Mouse (Mus musculus) gastrocnemius, adult 18-20 months (tissue): ENCODE data around the gene Tbc1d22a. TPM values are rescaled to one million over a fixed set of nuclear protein-coding genes. Genes with fewer than 3 reads are reported as not detected.
A peak's percentile ranks its signal among the peaks of the same experiment; 100 is the strongest.
"Not testable (repeated sequence)": the region's sequence is repeated elsewhere in the genome, so short reads cannot be mapped to it uniquely, and the experiment has no call there.

Source experiments
- DNase-seq: peaks from one replicate; pipeline ENCODE4 v3.0.0; 2021; ENCODE audit warnings: low spot score
- total RNA-seq, 2 experiments: library from RNA; stranded (reverse); gene quantifications; 2 replicates each; pipeline ENCODE4 v1.2.3; 2021

Gene Tbc1d22a
- total RNA-seq, 2 experiments from 2014 or later, result 15.6 to 17.1 TPM

GRCm38 (mm10) chr15:86201696-86202330 is 12.4 kb upstream of the Tbc1d22a start:
- DNase-seq, result no peak

- DNase-seq, result no peak
These were observed 11.6 kb upstream of the Tbc1d22a start for GRCm38 (mm10) chr15:86202640-86203039.

- DNase-seq, result no peak
These were observed 10.9 kb upstream of the Tbc1d22a start for GRCm38 (mm10) chr15:86203292-86203793.

GRCm38 (mm10) chr15:86203942-86204561 is 10.2 kb upstream of the Tbc1d22a start:
- DNase-seq, result peak; percentile 42

DNA sequence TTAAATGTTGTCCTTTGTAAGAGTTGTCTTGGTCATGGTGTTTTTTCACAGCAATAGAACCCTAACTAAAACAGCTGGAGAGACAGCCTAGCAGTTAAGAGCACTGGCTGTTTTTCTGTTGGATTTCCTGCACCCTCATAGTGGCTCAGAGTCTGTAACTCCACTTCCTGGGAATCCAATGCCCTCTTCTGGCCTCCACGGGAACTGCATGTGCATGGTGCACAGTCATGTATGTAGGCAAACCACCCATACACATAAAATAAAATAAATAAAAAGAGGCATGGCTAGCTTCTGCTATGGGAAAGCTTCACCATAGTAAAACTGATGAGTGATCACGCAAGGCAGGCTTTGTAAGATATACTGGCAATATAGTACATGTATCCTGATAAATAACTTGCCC is 9.0 kb upstream of the Tbc1d22a start:
- peak; percentile 54 for DNase-seq

DNA sequence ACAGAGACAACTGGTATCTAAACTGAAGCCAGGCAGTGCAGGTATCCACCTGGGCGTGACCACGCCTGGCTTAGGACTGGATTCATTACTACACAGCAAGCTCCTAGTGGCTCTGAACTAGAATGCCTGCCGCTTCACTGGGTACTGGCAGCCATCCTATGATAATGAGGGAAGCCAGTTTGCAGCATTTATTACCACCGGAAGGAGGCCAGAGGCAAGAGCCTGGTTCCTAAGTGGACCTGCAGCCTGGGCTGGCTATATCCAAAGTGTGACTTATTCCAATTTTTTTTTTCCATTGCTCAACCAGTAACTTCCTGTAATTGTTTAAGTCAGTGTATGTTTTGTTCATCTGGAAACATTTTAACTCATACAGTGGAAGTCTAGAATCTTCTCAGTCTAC is 7.9 kb upstream of the Tbc1d22a start:
- no peak for DNase-seq

DNA sequence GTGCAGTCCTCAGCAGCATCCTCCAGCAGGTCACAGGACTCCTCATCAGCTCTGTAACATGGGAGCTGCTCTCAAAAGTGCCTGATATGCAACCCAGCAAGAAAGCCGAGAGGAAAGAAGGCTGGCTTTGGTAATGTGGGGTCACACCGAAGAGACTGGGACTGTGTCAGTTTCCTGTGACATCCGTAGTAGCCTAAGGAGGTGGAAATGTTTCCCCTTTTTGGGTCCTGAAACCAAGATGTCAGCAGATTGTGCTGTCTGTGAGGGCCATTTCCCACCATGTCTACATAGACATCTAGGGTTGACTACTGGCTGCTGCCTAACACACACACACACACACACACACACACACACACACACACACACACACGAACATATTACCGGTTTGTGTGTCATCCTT is 2.1 kb upstream of the Tbc1d22a start:
- not testable (repeated sequence) for DNase-seq

DNA sequence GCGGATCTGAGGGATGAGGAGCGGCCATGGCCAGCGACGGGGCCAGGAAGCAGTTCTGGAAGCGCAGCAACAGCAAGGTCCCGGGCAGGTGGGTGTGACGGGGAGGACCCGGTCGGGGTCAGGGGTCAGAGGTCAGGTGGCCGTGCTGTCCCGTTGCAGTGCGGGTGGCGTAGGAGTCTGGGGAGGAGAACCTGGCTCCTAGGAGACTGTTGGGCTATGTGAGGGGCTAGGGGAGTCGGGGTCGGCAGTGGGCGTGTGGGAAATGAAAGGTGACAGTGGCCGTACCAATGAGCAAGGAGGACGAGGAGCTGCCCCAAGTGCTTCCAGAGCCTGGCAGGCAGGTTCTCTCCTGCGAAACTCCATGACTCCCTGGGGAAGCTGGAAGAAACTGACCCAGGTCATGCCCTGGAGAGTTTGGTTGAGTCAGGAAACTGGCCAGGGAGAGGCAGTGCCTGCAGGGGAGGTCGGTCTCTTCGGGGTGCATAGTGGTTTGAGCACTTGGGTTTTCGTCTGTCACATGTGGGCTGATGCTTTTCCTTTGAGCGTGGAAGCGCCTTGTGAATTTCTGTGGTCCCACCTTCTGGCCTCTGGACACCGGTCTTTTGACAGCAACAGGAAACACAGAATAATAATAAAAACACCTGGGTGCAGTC is 416 bp downstream of the Tbc1d22a start:
- DNase-seq, result no peak

DNA sequence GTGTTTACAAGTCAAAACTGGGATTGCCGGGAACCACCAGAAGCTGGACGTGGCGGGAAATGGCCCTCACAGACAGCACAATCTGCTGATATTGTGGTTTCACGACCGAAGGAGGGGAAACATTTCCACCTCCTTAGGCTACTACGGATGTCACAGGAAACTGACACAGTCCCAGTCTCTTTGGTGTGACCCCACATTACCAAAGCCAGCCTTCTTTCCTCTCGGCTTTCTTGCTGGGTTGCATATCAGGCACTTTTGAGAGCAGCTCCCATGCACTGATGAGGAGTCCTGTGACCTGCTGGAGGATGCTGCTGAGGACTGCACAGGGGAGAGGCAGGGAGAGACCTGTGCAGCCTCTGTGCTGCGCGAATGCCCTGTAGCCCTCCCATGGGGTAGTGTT is 2.4 kb downstream of the Tbc1d22a start:
- DNase-seq, result not testable (repeated sequence)

GRCm38 (mm10) chr15:86219534-86220228 is 5.4 kb downstream of the Tbc1d22a start:
- no peak for DNase-seq

GRCm38 (mm10) chr15:86220229-86220630 is 6.0 kb downstream of the Tbc1d22a start:
- DNase-seq, result peak; percentile 39

- DNase-seq, result no peak
These were observed 6.5 kb downstream of the Tbc1d22a start for GRCm38 (mm10) chr15:86220715-86221114.

- DNase-seq, result no peak
These were observed 7.1 kb downstream of the Tbc1d22a start for GRCm38 (mm10) chr15:86221369-86221768.

DNA sequence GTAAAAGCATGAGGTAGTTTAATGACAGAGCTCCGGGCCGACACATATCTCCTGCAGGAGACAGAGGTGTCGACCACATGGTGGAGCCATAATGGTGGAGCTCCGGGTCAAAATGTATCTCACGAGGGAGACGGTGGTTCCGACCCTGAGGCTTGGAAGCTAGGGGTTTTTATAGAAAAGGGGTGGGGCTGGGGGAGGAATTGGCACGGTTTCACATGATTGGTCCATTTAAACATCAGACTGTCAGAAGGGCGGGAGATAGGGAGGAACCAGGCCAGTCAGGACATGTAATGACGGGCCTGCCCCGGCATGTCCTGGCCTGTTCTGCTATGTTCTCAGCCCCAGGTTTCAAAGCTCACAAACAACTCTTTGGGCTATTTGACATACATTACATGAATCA is 7.6 kb downstream of the Tbc1d22a start:
- not testable (repeated sequence) for DNase-seq

DNA sequence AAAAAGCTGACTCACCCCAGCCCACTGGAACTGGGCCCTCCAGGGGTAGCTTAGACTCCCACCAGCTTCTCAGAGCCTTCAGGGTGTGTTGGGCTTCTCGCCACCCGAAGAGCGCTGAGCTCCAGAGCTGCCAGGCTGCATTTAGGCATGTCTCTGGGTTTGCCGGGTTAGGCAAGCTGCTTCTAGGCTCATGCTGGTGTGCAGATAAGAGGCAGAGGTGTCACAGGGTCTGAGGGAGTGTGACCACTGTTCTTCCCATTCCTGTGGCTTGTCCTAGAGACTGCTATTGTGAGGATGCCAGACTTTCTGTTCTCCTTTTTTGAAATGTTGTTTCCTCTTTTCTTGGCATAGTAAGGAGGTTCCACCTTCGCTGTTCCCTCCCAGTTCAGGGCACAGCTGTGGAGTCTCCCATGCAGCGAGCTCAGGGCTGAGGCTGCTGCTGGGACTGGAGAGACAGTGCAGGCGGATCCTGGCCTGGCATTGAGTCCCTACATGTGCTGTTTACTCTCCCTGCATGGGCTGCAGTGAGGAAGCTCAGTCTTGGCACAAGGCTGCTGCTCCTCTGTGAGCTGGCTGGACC is 10.8 kb downstream of the Tbc1d22a start:
- DNase-seq, result peak; percentile 12

DNA sequence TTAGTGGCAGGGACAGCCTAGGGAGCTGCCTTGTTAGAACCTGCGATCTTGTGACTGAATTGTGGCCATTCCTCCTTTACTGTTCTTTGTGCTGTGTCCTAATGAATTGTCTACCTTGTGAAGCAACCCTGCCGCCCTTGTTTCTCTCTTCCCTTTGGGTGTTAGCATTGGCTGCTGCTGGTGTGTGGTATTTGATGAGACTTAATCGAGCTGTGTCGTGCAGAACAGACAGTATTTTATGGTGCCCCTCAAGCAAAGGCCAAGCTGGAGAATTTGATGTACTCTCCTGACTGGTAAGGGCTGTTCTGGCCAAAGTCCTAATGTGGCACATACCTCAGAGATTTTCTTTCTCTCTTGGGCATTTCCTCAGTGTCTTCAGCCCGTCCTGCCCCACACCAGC is 12.0 kb downstream of the Tbc1d22a start:
- DNase-seq, result no peak

GRCm38 (mm10) chr15:86226968-86227367 is 12.7 kb downstream of the Tbc1d22a start:
- no peak for DNase-seq

- peak; percentile 56 for DNase-seq
These were observed 13.9 kb downstream of the Tbc1d22a start for GRCm38 (mm10) chr15:86228186-86228585.

GRCm38 (mm10) chr15:86229088-86229487 is 14.8 kb downstream of the Tbc1d22a start:
- DNase-seq, result no peak

DNA sequence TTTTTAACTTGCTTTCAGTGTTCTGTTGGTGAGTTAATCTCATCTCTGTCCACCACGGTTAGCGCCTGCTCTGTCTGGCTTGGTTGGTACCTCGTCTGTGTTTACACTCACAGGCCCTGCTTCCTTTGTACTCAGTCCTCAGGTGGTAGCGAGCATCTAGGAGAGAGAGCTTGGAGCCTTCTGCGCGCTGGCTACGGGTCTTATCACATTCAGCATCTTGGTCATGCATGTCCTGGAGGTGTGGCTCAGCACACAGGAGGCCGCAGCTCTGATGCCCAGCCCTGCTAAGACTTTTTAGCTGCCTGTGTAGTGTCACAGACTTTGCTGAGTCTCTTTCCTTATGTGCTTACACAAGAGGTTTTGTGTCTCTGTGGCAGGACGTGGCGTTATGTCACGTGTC is 15.4 kb downstream of the Tbc1d22a start:
- DNase-seq, result no peak

GRCm38 (mm10) chr15:86231170-86231569 is 16.9 kb downstream of the Tbc1d22a start:
- DNase-seq, result no peak
